Mouse (Mus musculus) hindbrain, embryonic 13.5 days (tissue): Measurements from ENCODE around the gene Slc22a4. TPM values are rescaled to one million over a fixed set of nuclear protein-coding genes. Genes with fewer than 3 reads are reported as not detected.

Experiments used
- ATAC-seq: fragments of 200-750 bp; cut with Nextera tagmentation; 2 replicates; pipeline ENCODE4 v1.8.0; 2017; ENCODE audit warnings: moderate TSS enrichment; ENCODE audit not compliant: low FRiP score
- H3K27ac ChIP-seq: fragments of 300-500 bp; sonication (generic); 2 replicates; pipeline ENCODE4 v1.5.1; 2015; ENCODE audit warnings: inconsistent platforms, mild to moderate bottlenecking, moderate library complexity
- H3K27me3 ChIP-seq: fragments of 300-500 bp; sonication (generic); 2 replicates; pipeline ENCODE4 v1.6.1; 2015; ENCODE audit warnings: mild to moderate bottlenecking, inconsistent platforms
- H3K36me3 ChIP-seq: fragments of 300-500 bp; sonication (generic); 2 replicates; pipeline ENCODE4 v1.6.1; 2015; ENCODE audit warnings: mild to moderate bottlenecking, inconsistent platforms
- H3K4me1 ChIP-seq: fragments of 300-500 bp; sonication (generic); replicated peaks from 2 replicates; pipeline ENCODE4 v1.6.1; 2015; ENCODE audit warnings: inconsistent platforms
- H3K4me2 ChIP-seq: fragments of 300-500 bp; sonication (generic); 2 replicates; pipeline ENCODE4 v1.6.1; 2015; ENCODE audit warnings: inconsistent platforms, mild to moderate bottlenecking, moderate library complexity
- H3K4me3 ChIP-seq: fragments of 300-500 bp; sonication (generic); 2 replicates; pipeline ENCODE4 v1.5.1; 2015; ENCODE audit warnings: mild to moderate bottlenecking, inconsistent platforms
- H3K9ac ChIP-seq: fragments of 300-500 bp; sonication (generic); 2 replicates; pipeline ENCODE4 v1.6.1; 2015; ENCODE audit warnings: mild to moderate bottlenecking, inconsistent platforms
- H3K9me3 ChIP-seq: fragments of 300-500 bp; sonication (generic); 2 replicates; pipeline ENCODE4 v1.6.1; 2016; ENCODE audit warnings: inconsistent platforms
- WGBS: fragments of 180-500 bp; shearing (Covaris S2); methylation state at CpG from one replicate; pipeline ENCODE4 v1.1.7; 2015; 5-methylcytosine and 5-hydroxymethylcytosine counted together
- polyA plus RNA-seq: library from polyadenylated mRNA; unstranded; fragments of >200 nt; fragmentation: Nextera tagmentation; extraction: Ambion mirVana; gene quantifications from 2 replicates; pipeline ENCODE4 v1.2.1, GENCODE M21; 2015

Gene Slc22a4
- 1.8 and 2.1 TPM in 2 replicates for polyA plus RNA-seq

DNA sequence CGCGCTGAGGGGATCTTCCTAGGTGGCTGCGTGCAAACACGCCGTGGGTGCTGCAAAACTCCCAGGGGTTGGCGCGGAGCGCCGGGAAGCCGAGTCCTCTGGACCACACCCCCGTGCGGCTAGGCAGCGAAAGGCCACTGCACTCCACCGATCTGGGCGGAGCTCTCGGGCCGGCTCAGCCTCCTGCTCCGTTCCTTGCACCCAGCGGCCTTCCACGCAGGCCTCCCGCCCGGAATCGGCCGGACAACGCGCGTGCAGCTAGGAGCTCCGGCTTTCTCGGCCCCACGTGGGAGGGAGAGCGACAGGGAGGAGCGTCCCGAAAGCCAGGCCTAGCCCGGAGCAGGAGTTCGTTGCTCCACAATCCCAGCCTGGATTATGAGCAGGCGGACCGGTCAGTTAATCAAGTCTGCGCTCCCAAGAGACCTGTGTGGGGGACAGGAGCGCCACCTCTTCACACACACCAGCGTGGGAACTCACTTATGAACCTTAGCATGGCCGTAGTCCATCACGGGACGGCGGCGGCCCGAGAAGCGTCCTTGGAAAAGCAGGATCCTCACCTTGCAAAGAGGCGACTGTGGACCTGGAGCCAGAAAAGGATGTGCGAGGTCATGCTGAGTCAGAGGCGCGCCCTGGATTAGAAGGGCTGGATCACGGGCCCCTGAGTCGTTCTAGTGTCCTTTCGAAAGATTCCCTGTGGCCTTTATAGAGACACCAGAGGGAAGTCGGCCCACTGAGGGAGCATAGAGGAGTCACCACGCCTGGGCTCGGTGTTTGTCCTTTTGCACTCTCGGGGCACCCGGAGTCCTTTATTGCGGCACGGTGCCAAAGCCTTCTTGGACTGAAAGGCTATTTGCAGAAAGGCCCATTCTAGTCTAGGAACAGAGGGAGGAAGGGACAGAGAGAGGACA, at the start of gene Slc22a4:
Gene Slc22a4, minus strand, starts transcription at position 47 of the 908 bp plus-strand sequence.
- peaks cover 50% of the 10 kb centered on the region for H3K27me3 ChIP-seq
- peak; percentile 84 for ATAC-seq
- peak within 1 kb of the TSS; percentile 19 for H3K27ac ChIP-seq
- 2% methylated on average over 61 of the region's 61 CpGs for WGBS
- peak within 1 kb of the TSS; percentile 78 for H3K9ac ChIP-seq
- H3K9me3 ChIP-seq, result no peaks in the 10 kb centered on the region
- peak within 1 kb of the TSS; percentile 96 for H3K4me2 ChIP-seq
- no peaks in the 10 kb centered on the region for H3K36me3 ChIP-seq
- peaks cover 19% of the 10 kb centered on the region for H3K4me1 ChIP-seq
- peak within 1 kb of the TSS; percentile 51 for H3K4me3 ChIP-seq

DNA sequence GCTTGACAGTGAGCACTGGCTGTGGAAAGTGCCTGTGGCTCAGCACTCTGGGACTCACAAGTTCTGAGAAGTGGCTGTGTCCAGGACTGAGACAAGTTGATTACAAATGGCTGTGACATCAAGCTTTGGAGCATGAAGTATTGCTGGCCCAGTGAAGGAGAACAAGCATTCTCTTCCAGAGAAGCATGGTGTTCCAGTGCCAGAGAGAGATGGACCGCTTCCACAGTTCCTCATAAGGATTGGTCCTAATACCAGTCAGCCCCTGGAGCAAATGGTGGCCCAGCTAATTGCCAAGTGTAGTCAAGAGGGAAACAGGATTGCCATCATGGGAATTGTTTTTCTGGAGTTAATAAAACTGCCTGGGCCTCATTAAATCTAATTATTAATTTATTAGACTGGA, 48.2 kb upstream of the Slc22a4 start:
- no peak overlapping the region for H3K27ac ChIP-seq
- 82% methylated on average over 1 of the region's 1 CpGs for WGBS
- ATAC-seq, result no peak

DNA sequence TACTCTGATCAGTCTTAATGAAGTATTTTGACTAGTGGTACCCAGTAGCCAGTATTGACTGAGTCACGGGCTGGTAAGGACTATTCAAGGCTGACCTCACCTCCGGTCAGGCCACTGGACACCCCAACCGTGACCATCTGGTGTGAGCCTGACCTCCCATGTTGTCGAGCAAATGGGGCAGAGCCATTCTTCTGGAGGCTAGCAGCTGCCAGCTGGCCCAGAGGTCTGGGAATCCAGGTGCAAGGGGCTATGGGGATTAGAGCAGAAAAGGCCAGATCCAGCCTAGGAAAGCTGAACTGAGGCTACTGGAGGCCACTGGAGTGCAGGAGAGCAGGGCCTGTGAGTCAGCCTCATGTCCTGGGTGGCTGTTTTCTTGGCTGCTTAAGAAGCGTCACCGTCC, 47.5 kb upstream of the Slc22a4 start:
- no peak overlapping the region for H3K27ac ChIP-seq
- 76% methylated on average over 6 of the region's 6 CpGs for whole genome bisulfite sequencing
- H3K4me2 ChIP-seq, result no peak overlapping the region
- no peak overlapping the region for H3K4me3 ChIP-seq
- H3K27me3 ChIP-seq, result peaks cover 1% of the 10 kb centered on the region; the same call in 1 of the 2 replicates
- peaks cover 4% of the 10 kb centered on the region; the same call in 1 of the 2 replicates for H3K4me1 ChIP-seq
- H3K36me3 ChIP-seq, result no peaks in the 10 kb centered on the region
- H3K9me3 ChIP-seq, result no peaks in the 10 kb centered on the region
- no peak overlapping the region for H3K9ac ChIP-seq
- no peak for ATAC-seq

More for the DNA sequence above, 48.2 kb upstream of the Slc22a4 start:
- Histone ChIP-seq H3K27me3 (no peaks in the 10 kb centered on the region), H3K4me3 (no peak overlapping the region), H3K36me3 (no peaks in the 10 kb centered on the region), H3K4me2 (no peak overlapping the region), H3K9me3 (no peaks in the 10 kb centered on the region), H3K9ac (no peak overlapping the region), H3K4me1 (peaks cover 4% of the 10 kb centered on the region; the same call in 1 of the 2 replicates)

DNA sequence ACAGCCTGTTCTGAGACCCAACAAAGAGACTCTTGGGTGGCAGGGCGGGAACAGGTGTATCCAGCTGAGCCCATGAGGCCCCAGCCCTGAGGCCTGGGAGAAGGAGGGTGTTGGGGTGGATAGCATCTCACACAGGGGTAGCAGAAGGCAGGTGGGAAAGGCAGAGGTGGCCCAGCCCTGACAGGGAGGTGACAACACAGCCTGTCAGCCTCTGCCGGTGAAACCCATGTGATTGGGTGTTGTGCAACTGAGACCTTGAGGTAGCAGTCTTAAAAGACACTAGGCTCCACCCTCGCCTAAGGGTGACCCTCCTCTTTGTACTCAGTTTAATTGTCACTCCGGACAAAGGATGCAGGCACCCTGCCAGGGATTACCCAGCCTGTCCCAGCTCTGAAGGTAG, 45.4 kb upstream of the Slc22a4 start:
- Histone ChIP-seq H3K9ac (no peak overlapping the region), H3K36me3 (no peaks in the 10 kb centered on the region), H3K4me3 (no peak overlapping the region), H3K4me1 (peaks cover 13% of the 10 kb centered on the region), H3K27ac (no peak overlapping the region), H3K27me3 (peaks cover 17% of the 10 kb centered on the region), H3K4me2 (no peak overlapping the region), H3K9me3 (no peaks in the 10 kb centered on the region)
- no peak for ATAC-seq
- WGBS, result 41% methylated on average over 4 of the region's 4 CpGs

DNA sequence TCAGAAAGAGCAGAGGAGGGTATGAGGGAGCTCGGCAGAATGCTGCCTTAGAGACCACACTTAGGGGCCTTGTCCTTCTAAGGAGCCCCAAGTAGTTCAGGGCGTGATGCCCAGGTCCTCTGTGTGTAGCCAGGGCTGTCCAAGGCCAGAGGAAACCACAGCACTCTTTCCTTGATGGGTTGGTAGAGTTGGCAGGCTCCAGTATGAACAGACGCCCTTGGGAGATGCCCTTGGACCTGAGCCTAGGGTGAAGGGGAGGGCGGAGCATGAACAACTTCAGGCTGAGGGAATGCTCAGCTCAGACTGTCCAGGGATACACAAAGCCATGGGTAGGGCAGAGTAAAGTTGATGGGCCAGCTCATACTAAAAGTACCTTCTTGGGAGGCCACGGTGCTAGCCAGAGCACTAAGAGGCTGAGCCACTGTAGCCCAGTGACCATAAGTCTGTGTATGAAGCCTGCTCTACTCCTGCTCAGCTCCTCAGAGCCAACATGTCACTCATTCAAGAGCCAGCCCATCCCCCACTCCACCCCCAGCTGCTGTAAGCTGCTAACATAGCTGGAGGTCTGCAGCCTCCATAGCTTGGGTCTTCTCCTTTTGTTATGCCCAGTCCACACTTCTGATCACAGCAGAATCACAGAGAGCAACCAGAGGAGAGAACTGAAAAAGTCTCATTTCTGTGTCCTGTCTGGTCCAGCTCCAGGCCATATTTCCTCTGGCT, 44.0 kb upstream of the Slc22a4 start:
- 89% methylated on average over 5 of the region's 5 CpGs for WGBS
- H3K4me3 ChIP-seq, result no peak overlapping the region
- H3K27ac ChIP-seq, result no peak overlapping the region
- H3K9ac ChIP-seq, result no peak overlapping the region
- no peaks in the 10 kb centered on the region for H3K36me3 ChIP-seq
- no peak for ATAC-seq
- H3K4me2 ChIP-seq, result no peak overlapping the region
- peaks cover 22% of the 10 kb centered on the region for H3K4me1 ChIP-seq
- H3K27me3 ChIP-seq, result peaks cover 30% of the 10 kb centered on the region
- no peaks in the 10 kb centered on the region for H3K9me3 ChIP-seq

DNA sequence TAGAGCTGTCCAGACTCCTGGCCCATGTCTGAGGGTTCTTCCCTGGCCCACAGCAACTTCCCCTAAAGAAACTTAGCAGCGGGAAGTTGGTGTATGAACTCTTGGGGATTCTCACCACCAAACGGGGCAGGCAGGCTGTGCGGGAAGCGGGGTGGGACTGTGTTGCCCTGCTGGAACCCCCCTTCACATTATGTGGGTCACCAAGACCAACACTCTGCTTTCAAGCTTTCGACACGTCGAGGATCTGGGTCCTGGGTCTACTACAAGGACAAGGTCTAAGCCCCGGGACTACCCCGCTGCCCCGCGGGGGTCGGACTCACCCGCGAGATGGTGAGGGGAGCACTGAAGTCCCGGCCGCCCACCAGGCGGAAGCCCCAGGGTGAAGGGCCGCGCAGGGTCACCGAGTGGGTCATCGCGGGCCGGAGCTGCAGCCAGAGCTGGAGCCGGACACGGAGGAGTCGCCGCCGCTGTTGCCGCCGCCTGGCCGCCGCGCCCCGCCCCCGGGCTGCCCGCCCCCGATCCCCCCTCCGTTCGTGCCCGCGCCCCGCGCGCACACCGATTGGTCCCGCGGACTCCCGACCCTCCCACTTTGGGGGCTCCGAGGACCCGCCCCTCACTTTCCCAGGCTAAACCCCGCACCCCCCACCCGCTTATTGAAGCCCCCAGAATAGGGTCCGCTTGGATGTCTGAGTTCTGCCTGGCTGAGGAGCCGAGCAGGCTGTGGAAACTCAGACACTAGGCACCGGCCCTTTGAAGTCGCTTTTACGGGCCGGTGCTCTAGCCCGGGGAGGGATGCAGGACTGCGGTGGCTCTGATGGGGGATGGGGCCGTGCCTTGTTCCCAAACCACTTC, 40.9 kb upstream of the Slc22a4 start, which contains the start of gene Pdlim4:
Gene Pdlim4, minus strand, starts transcription at position 495 of the 852 bp plus-strand sequence.
- H3K4me2 ChIP-seq, result peak within 1 kb of the TSS; percentile 88
- H3K4me1 ChIP-seq, result peaks cover 27% of the 10 kb centered on the region
- 2% methylated on average over 56 of the region's 61 CpGs for WGBS
- 0 out of 2 replicates have a peak within 1 kb of the TSS, but pooled peaks have one; percentile 18 for H3K27ac ChIP-seq
- H3K4me3 ChIP-seq, result peak within 1 kb of the TSS; percentile 60
- peak; percentile 34 for ATAC-seq
- peaks cover 35% of the 10 kb centered on the region for H3K27me3 ChIP-seq
- H3K9ac ChIP-seq, result peak within 1 kb of the TSS; percentile 78
- H3K36me3 ChIP-seq, result no peaks in the 10 kb centered on the region
- H3K9me3 ChIP-seq, result no peaks in the 10 kb centered on the region

DNA sequence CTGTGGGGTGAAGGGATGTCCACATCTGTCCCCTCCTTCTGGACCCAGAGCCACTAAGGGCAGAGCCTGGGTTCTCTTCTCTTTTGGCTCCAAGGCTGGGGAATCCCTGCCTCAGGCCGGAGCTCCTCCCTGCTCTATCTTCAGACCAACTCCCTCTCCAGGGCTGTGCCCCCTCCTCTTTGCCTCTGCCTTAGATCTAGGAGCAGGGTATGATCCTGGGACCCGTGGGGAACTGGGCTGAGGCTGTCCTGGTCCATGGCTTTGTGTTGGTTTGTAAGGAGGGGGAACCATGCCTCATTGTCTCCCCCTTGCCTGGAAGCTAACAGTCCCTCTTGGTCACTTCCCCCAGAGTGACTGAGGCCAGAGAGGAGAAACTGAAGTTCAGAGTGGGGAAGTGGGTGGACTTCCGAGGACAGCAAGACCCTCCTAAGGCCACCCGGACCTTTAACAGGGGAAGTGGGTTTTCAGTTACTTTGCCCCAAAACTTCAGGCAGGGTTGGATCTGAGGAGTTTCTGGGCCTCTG, 40.2 kb upstream of the Slc22a4 start:
- H3K36me3 ChIP-seq, result no peaks in the 10 kb centered on the region
- peak; percentile 41; the same call in 1 of the 2 replicates for ATAC-seq
- H3K9me3 ChIP-seq, result no peaks in the 10 kb centered on the region
- H3K4me1 ChIP-seq, result peaks cover 29% of the 10 kb centered on the region
- WGBS, result 45% methylated on average over 4 of the region's 4 CpGs
- H3K4me2 ChIP-seq, result peak overlapping the region; percentile 88
- H3K27me3 ChIP-seq, result peaks cover 35% of the 10 kb centered on the region
- no peak overlapping the region for H3K27ac ChIP-seq
- H3K9ac ChIP-seq, result peak overlapping the region; percentile 78
- H3K4me3 ChIP-seq, result peak overlapping the region; percentile 60

DNA sequence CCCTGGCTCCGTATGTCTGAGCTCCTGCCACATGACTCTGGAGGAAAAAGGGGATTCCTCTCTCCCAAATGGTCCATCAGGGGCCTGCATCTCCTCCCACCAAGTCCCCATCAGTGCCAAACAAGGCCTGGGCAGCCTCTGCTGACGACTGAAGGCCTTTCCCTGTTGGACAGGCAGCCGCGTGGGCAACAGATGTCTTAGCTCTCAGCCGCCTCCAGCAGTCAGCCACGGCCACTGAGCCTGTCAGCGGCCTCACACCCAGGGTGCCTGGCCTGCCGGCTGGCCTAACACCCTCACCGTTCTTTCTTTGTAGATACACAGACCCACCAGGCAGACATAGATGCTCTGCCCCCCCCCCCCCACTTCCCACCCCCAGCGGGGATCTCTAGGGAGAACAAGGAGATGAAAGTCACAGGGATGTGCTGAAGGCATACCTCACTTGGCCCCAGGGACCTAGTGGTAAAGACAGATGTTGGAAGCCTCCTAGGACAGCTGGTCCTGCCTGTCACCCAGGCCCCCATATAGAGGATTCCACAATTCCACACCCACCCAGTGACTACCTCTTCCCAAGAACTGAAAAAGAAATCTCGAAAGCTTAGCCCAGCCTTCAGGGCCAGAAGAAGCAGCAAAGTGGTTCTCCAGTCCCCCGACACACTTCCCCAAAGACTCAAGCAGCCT, 39.6 kb upstream of the Slc22a4 start:
- no peak overlapping the region for H3K27ac ChIP-seq
- ATAC-seq, result no peak
- WGBS, result 28% methylated on average over 12 of the region's 12 CpGs
- no peaks in the 10 kb centered on the region for H3K9me3 ChIP-seq
- peaks cover 35% of the 10 kb centered on the region for H3K27me3 ChIP-seq
- peak overlapping the region; percentile 78; the same call in 1 of the 2 replicates for H3K9ac ChIP-seq
- peak overlapping the region; percentile 60 for H3K4me3 ChIP-seq
- H3K4me1 ChIP-seq, result peaks cover 35% of the 10 kb centered on the region
- H3K36me3 ChIP-seq, result no peaks in the 10 kb centered on the region
- H3K4me2 ChIP-seq, result peak overlapping the region; percentile 88

DNA sequence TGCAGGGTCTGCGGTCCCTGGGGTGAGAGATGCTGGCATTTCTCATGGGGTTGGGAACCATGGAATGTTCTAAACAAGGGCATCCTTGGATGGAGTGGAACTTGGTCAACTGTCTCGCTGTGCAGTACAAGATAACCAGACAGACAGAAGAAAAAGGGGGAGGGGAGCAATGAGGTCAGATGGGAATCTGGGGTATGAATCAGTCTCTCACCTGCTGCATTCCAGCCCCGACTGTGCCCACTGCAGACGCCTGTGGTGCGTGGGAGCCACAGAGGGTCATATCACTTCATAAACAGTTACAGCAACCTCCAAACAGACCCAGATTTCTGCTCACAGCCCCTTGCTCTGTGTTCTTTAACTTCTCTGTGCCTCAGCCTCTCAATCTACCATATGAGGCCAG, 38.5 kb upstream of the Slc22a4 start:
- 70% methylated on average over 5 of the region's 5 CpGs for WGBS
- Histone ChIP-seq H3K4me2 (0 out of 2 replicates have a peak overlapping the region, but pooled peaks have one; percentile 88), H3K27me3 (peaks cover 35% of the 10 kb centered on the region), H3K27ac (no peak overlapping the region), H3K9ac (no peak overlapping the region), H3K9me3 (no peaks in the 10 kb centered on the region), H3K4me1 (peaks cover 45% of the 10 kb centered on the region), H3K36me3 (no peaks in the 10 kb centered on the region), H3K4me3 (no peak overlapping the region)
- ATAC-seq, result no peak

DNA sequence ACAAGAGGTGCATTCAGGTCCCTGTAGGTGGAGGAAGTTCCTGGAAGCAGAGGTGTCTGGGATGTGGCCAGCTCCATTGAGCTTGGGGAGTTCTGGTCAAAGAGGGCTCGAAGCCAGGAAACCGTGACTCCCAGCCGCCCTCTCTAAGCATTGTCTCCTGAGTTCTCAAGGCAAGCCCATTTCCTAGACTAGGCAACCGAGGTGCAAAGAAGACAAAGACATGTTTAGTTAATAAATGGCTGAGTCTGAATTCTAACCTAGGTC, 38.0 kb upstream of the Slc22a4 start:
- Histone ChIP-seq H3K9ac (no peak overlapping the region), H3K4me3 (no peak overlapping the region), H3K4me2 (no peak overlapping the region), H3K36me3 (no peaks in the 10 kb centered on the region), H3K27me3 (peaks cover 35% of the 10 kb centered on the region), H3K27ac (no peak overlapping the region), H3K4me1 (peaks cover 47% of the 10 kb centered on the region), H3K9me3 (no peaks in the 10 kb centered on the region)
- no peak for ATAC-seq
- WGBS, result 87% methylated on average over 4 of the region's 4 CpGs
